Mouse (Mus musculus) forebrain, postnatal 0 days (tissue): ENCODE data around the gene Gm45716. TPM values are rescaled to one million over a fixed set of nuclear protein-coding genes. Genes with fewer than 3 reads are reported as not detected.
"Not testable (repeated sequence)": the region's sequence is repeated elsewhere in the genome, so short reads cannot be mapped to it uniquely, and the experiment has no call there.

ENCODE experiments used
- ATAC-seq: fragments of 200-750 bp; cut with Nextera tagmentation; 2 replicates; pipeline ENCODE4 v1.8.0; 2017; ENCODE audit warnings: mild to moderate bottlenecking, moderate library complexity
- DNase-seq: peaks from one replicate; pipeline ENCODE4 v3.0.0-alpha.2; 2015
- H3K27ac ChIP-seq: fragments of 300-500 bp; sonication (generic); 2 replicates; pipeline ENCODE4 v1.5.1; 2014; ENCODE audit warnings: low read depth, mild to moderate bottlenecking, antibody characterized with exemption, low read length, moderate library complexity, mixed read lengths
- H3K27me3 ChIP-seq: fragments of 300-500 bp; sonication (generic); 2 replicates; pipeline ENCODE4 v1.6.1; 2014; ENCODE audit warnings: mild to moderate bottlenecking, low read length, mixed read lengths; ENCODE audit not compliant: insufficient read depth
- H3K36me3 ChIP-seq: fragments of 300-500 bp; sonication (generic); 2 replicates; pipeline ENCODE4 v1.6.1; 2014; ENCODE audit warnings: mild to moderate bottlenecking, moderate library complexity; ENCODE audit not compliant: insufficient read depth
- H3K4me1 ChIP-seq: fragments of 300-500 bp; sonication (generic); 2 replicates; pipeline ENCODE4 v1.6.1; 2014; ENCODE audit warnings: antibody characterized with exemption; ENCODE audit not compliant: insufficient read depth
- H3K4me2 ChIP-seq: fragments of 300-500 bp; sonication (generic); 2 replicates; pipeline ENCODE4 v1.6.1; 2014; ENCODE audit warnings: low read depth, mild to moderate bottlenecking, moderate library complexity
- H3K4me3 ChIP-seq: fragments of 300-500 bp; sonication (generic); 2 replicates; pipeline ENCODE4 v1.5.1; 2014; ENCODE audit warnings: low read depth, low read length, mixed read lengths
- H3K9ac ChIP-seq: fragments of 300-500 bp; sonication (generic); 2 replicates; pipeline ENCODE4 v1.6.1; 2014; ENCODE audit warnings: mild to moderate bottlenecking
- H3K9me3 ChIP-seq: fragments of 300-500 bp; sonication (generic); 2 replicates; pipeline ENCODE4 v1.6.1; 2016; ENCODE audit warnings: low read length
- CTCF ChIP-seq: sonication (generic); IDR thresholded peaks from 2 replicates; pipeline ENCODE4 v1.5.1; 2016; ENCODE audit warnings: antibody characterized with exemption, control low read depth, low read depth
- WGBS: fragments of 180-500 bp; shearing (Covaris S2); extraction: QIAGEN DNeasy Blood & Tissue Kit; methylation state at CpG from one replicate; pipeline ENCODE4 v1.1.7; 2014; 5-methylcytosine and 5-hydroxymethylcytosine counted together
- polyA plus RNA-seq: library from polyadenylated mRNA; unstranded; fragments of >200 nt; fragmentation: Nextera tagmentation; extraction: Ambion mirVana; gene quantifications from 2 replicates; pipeline ENCODE4 v1.2.1, GENCODE M21; 2015
- total RNA-seq: library from RNA; depleted of rRNA; stranded (reverse); fragments of >200 nt; gene quantifications from 2 replicates; pipeline ENCODE4 v1.2.3, GENCODE M21; 2014

Gene Gm45716
- total and polyA plus RNA-seq, 2 experiments from 2014 or later = 12.0 to 24.7 TPM

GRCm38 (mm10) chr11:90270132-90270877 lies 82.8 kb downstream of the Gm45716 start:
- Histone ChIP-seq H3K9ac (no peak overlapping the region), H3K9me3 (no peaks in the 10 kb centered on the region), H3K27ac (no peak overlapping the region), H3K36me3 (peaks cover 19% of the 10 kb centered on the region), H3K4me1 (no peaks in the 10 kb centered on the region), H3K27me3 (no peaks in the 10 kb centered on the region), H3K4me2 (no peak overlapping the region), H3K4me3 (no peak overlapping the region)
- DNase-seq (no peak), ATAC-seq (no peak)
- TF ChIP-seq CTCF = no peak
- 81% methylated on average over 11 of the region's 11 CpGs for WGBS

- ATAC-seq (no peak), DNase-seq (no peak)
- no peak for TF ChIP-seq CTCF
- no peaks in the 10 kb centered on the region for H3K9me3 ChIP-seq
- no peak overlapping the region for H3K4me2 ChIP-seq
- no peak overlapping the region for H3K27ac ChIP-seq
- peaks cover 19% of the 10 kb centered on the region for H3K36me3 ChIP-seq
- WGBS = 15% methylated on average over 1 of the region's 1 CpGs
- H3K27me3 ChIP-seq = no peaks in the 10 kb centered on the region
- no peak overlapping the region for H3K4me3 ChIP-seq
- no peak overlapping the region for H3K9ac ChIP-seq
- no peaks in the 10 kb centered on the region for H3K4me1 ChIP-seq
These were observed 86.7 kb downstream of the Gm45716 start for GRCm38 (mm10) chr11:90274187-90274586.

- 82% methylated on average over 7 of the region's 7 CpGs for WGBS
- H3K4me3 ChIP-seq = no peak overlapping the region
- H3K27me3 ChIP-seq = no peaks in the 10 kb centered on the region
- no peak for ATAC-seq
- H3K9me3 ChIP-seq = no peaks in the 10 kb centered on the region
- DNase-seq = no peak
- no peak overlapping the region for H3K9ac ChIP-seq
- no peak overlapping the region for H3K4me2 ChIP-seq
- peaks cover 13% of the 10 kb centered on the region; the same call in 1 of the 2 replicates for H3K36me3 ChIP-seq
- no peaks in the 10 kb centered on the region for H3K4me1 ChIP-seq
- H3K27ac ChIP-seq = no peak overlapping the region
- TF ChIP-seq CTCF = no peak
These were observed 88.2 kb downstream of the Gm45716 start for GRCm38 (mm10) chr11:90275663-90276062.

DNA sequence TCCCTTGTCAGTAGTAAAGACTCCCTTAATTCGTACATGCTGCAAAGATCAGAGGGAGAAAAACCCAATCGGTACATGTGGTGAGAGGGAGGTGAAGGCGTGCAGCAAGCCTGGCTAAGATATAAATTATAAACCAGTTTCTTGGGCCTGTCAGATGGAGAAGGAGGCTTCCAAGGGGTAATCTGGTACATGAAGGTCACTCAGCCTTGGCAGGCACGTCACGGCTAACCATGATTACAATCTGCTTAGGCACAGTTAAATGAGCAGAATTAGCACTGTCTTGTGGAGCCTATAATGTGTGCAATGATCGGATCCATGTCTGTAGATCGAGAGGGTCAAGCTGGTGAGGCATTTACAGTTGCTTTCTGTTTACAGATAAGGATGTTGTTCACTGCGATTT lies 88.7 kb downstream of the Gm45716 start:
- H3K27me3 ChIP-seq = no peaks in the 10 kb centered on the region
- TF ChIP-seq CTCF = no peak
- H3K4me2 ChIP-seq = no peak overlapping the region
- DNase-seq (no peak), ATAC-seq (no peak)
- H3K4me1 ChIP-seq = no peaks in the 10 kb centered on the region
- WGBS = 87% methylated on average over 8 of the region's 8 CpGs
- no peak overlapping the region for H3K27ac ChIP-seq
- no peak overlapping the region for H3K4me3 ChIP-seq
- peaks cover 13% of the 10 kb centered on the region; the same call in 1 of the 2 replicates for H3K36me3 ChIP-seq
- H3K9me3 ChIP-seq = no peaks in the 10 kb centered on the region
- H3K9ac ChIP-seq = no peak overlapping the region

- Histone ChIP-seq H3K4me3 (no peak overlapping the region), H3K9ac (no peak overlapping the region), H3K36me3 (peaks cover 13% of the 10 kb centered on the region; the same call in 1 of the 2 replicates), H3K4me2 (no peak overlapping the region), H3K9me3 (no peaks in the 10 kb centered on the region), H3K27ac (no peak overlapping the region), H3K27me3 (no peaks in the 10 kb centered on the region), H3K4me1 (no peaks in the 10 kb centered on the region)
- no peak for ATAC-seq
- no peak for TF ChIP-seq CTCF
- 89% methylated on average over 12 of the region's 12 CpGs for WGBS
- no peak for DNase-seq
These were observed 89.1 kb downstream of the Gm45716 start for GRCm38 (mm10) chr11:90276561-90276960.

DNA sequence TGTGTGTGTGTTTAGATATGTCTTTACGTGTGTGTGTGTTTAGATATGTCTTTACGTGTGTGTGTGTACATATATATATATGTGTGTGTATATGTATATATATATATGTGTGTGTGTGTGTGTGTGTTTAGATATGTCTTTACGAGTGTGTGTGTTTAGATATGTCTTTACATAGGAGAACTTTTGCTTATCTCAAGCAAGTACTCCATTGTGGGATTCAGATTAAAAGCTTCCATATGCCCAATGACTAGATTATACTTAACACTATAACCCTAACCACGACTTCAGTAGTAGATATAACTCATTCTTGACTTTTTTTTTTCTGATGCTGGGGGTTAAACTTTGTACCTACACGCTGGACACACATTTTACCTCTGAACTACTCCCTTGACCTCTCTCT lies 92.6 kb downstream of the Gm45716 start:
- no peak for TF ChIP-seq CTCF
- Histone ChIP-seq H3K4me3 (no peak overlapping the region), H3K4me2 (no peak overlapping the region), H3K9me3 (no peaks in the 10 kb centered on the region), H3K36me3 (peaks cover 6% of the 10 kb centered on the region; the same call in 1 of the 2 replicates), H3K4me1 (no peaks in the 10 kb centered on the region), H3K27ac (no peak overlapping the region), H3K9ac (no peak overlapping the region), H3K27me3 (no peaks in the 10 kb centered on the region)
- WGBS = 91% methylated on average over 5 of the region's 5 CpGs
- ATAC-seq (no peak), DNase-seq (no peak)

- H3K9ac ChIP-seq, DNase-seq, H3K4me2 ChIP-seq, H3K27me3 ChIP-seq, H3K9me3 ChIP-seq, ATAC-seq, H3K36me3 ChIP-seq, H3K4me1 ChIP-seq, H3K27ac ChIP-seq, H3K4me3 ChIP-seq: not testable (repeated sequence)
- 92% methylated on average over 2 of the region's 2 CpGs for WGBS
These were observed 94.5 kb downstream of the Gm45716 start for GRCm38 (mm10) chr11:90281943-90282342.
